Mouse (Mus musculus) neural tube, embryonic 12.5 days (tissue): ENCODE measurements around the gene Ccser1. TPM values are rescaled to one million over a fixed set of nuclear protein-coding genes. Genes with fewer than 3 reads are reported as not detected.

Experiments used
- ATAC-seq: fragments of 200-750 bp; cut with Nextera tagmentation; 2 replicates; pipeline ENCODE4 v1.8.0; 2017; ENCODE audit warnings: low read depth, mild to moderate bottlenecking, moderate TSS enrichment, moderate library complexity; ENCODE audit not compliant: low FRiP score
- H3K27ac ChIP-seq: fragments of 300-500 bp; sonication (generic); 2 replicates; pipeline ENCODE4 v1.5.1; 2016
- H3K27me3 ChIP-seq: fragments of 300-500 bp; sonication (generic); replicated peaks from 2 replicates; pipeline ENCODE4 v1.6.1; 2016; ENCODE audit warnings: mild to moderate bottlenecking
- H3K36me3 ChIP-seq: fragments of 300-500 bp; sonication (generic); 2 replicates; pipeline ENCODE4 v1.6.1; 2016; ENCODE audit warnings: mild to moderate bottlenecking
- H3K4me1 ChIP-seq: fragments of 300-500 bp; sonication (generic); 2 replicates; pipeline ENCODE4 v1.6.1; 2016
- H3K4me2 ChIP-seq: fragments of 300-500 bp; sonication (generic); replicated peaks from 2 replicates; pipeline ENCODE4 v1.6.1; 2016; ENCODE audit warnings: mild to moderate bottlenecking
- H3K4me3 ChIP-seq: fragments of 300-500 bp; sonication (generic); 2 replicates; pipeline ENCODE4 v1.5.1; 2016
- H3K9ac ChIP-seq: fragments of 300-500 bp; sonication (generic); 2 replicates; pipeline ENCODE4 v1.6.1; 2016; ENCODE audit warnings: mild to moderate bottlenecking
- H3K9me3 ChIP-seq: fragments of 300-500 bp; sonication (generic); 2 replicates; pipeline ENCODE4 v1.6.1; 2016; ENCODE audit warnings: mild to moderate bottlenecking
- whole genome bisulfite sequencing: fragments of 180-500 bp; shearing (Covaris S2); methylation state at CpG from one replicate; pipeline ENCODE4 v1.1.7; 2016; 5-methylcytosine and 5-hydroxymethylcytosine counted together
- polyA plus RNA-seq: library from polyadenylated mRNA; unstranded; fragments of >200 nt; fragmentation: Nextera tagmentation; extraction: Ambion mirVana; gene quantifications from 2 replicates; pipeline ENCODE4 v1.2.1, GENCODE M21; 2016

Gene Ccser1
- polyA plus RNA-seq, 1 experiment from 2014 or later: 19.4 TPM

- peaks cover 8% of the 10 kb centered on the region for H3K36me3 ChIP-seq
- no peak overlapping the region for H3K4me3 ChIP-seq
- no peaks in the 10 kb centered on the region for H3K27me3 ChIP-seq
- H3K9me3 ChIP-seq: peaks cover 4% of the 10 kb centered on the region; the same call in 1 of the 2 replicates
- no peak overlapping the region for H3K27ac ChIP-seq
- H3K4me2 ChIP-seq: no peak overlapping the region
- ATAC-seq: no peak
- 83% methylated on average over 18 of the region's 18 CpGs for WGBS
- no peak overlapping the region for H3K9ac ChIP-seq
- no peaks in the 10 kb centered on the region for H3K4me1 ChIP-seq
Measured at GRCm38 (mm10) chr6:61311324-61312091, 131.4 kb downstream of the Ccser1 start.

DNA sequence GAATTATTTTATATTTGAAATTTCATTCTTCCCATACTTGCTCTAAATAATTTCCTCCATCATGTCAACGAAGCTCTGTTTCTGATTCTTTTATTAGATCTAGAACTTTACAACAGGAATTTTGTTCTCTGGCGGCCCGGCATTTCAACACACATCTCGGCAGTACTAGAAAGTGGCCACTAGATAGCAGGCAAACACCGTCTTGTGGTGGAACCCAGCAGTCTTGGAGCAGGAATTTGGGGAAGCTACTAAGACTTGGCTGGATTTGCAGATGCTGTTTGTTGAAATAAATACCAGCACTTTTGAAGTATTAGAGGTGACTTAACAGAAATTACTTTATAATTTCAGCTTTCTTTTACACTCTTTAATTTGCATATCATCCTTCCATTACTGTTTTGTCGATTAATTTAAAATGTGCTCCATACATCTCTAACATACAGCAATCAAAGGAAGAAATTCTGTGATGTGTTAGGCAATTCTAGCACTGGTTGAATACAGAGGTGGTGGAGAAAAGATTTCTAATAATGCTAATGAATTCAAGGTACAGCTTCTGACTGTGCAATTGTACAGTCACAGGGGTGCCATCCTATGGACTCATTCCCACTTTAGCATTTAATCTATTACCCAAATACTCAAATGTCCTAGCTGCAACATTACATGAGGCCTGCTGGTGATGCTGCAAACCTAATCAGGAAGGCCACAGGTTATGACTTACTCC, 135.9 kb downstream of the Ccser1 start:
- WGBS: 27% methylated on average over 6 of the region's 6 CpGs
- 0 out of 2 replicates have a peak, but pooled peaks have one; percentile 68 for ATAC-seq
- Histone ChIP-seq H3K27ac (no peak overlapping the region), H3K9ac (no peak overlapping the region), H3K9me3 (peaks cover 4% of the 10 kb centered on the region; the same call in 1 of the 2 replicates), H3K36me3 (peaks cover 8% of the 10 kb centered on the region), H3K4me3 (no peak overlapping the region), H3K4me2 (no peak overlapping the region), H3K4me1 (peaks cover 3% of the 10 kb centered on the region; the same call in 1 of the 2 replicates), H3K27me3 (no peaks in the 10 kb centered on the region)

- no peak for ATAC-seq
- Histone ChIP-seq H3K27ac (no peak overlapping the region), H3K9me3 (no peaks in the 10 kb centered on the region), H3K4me2 (no peak overlapping the region), H3K4me3 (no peak overlapping the region), H3K9ac (no peak overlapping the region), H3K27me3 (no peaks in the 10 kb centered on the region), H3K36me3 (no peaks in the 10 kb centered on the region), H3K4me1 (peaks cover 3% of the 10 kb centered on the region; the same call in 1 of the 2 replicates)
- 44% methylated on average over 4 of the region's 4 CpGs for WGBS
Measured at GRCm38 (mm10) chr6:61320842-61321241, 140.7 kb downstream of the Ccser1 start.

DNA sequence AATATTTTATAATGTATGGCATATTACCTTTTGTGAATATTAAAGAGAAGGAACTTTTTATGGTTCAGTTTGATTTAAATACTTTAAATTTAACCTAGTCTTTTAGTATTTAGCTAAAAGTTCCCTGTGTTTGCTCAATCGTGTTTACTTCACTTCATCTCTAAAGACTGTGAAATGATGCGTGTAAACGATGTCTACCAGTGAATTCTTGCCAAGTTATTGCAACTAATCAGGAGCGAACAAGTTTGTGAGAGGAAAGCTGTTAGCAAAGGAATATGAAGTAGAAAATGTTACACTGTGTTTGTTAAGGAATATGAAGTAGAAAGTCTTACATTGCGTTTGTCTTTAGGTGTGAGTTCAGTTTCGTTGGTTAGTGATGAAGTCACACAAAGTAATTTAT, 142.2 kb downstream of the Ccser1 start:
- no peak for ATAC-seq
- no peak overlapping the region for H3K9ac ChIP-seq
- WGBS: 69% methylated on average over 6 of the region's 6 CpGs

GRCm38 (mm10) chr6:61326131-61326530, 146.0 kb downstream of the Ccser1 start:
- ATAC-seq: no peak
- Histone ChIP-seq H3K27me3 (no peaks in the 10 kb centered on the region), H3K4me3 (no peak overlapping the region), H3K4me1 (no peaks in the 10 kb centered on the region), H3K27ac (no peak overlapping the region), H3K9me3 (no peaks in the 10 kb centered on the region), H3K4me2 (no peak overlapping the region), H3K9ac (no peak overlapping the region), H3K36me3 (no peaks in the 10 kb centered on the region)
- 89% methylated on average over 2 of the region's 2 CpGs for WGBS

More for the DNA sequence above, 142.2 kb downstream of the Ccser1 start:
- Histone ChIP-seq H3K36me3 (no peaks in the 10 kb centered on the region), H3K4me2 (no peak overlapping the region), H3K27ac (no peak overlapping the region), H3K4me3 (no peak overlapping the region), H3K4me1 (peaks cover 3% of the 10 kb centered on the region; the same call in 1 of the 2 replicates), H3K27me3 (no peaks in the 10 kb centered on the region), H3K9me3 (no peaks in the 10 kb centered on the region)

- Histone ChIP-seq H3K9ac (no peak overlapping the region), H3K4me3 (no peak overlapping the region), H3K9me3 (no peaks in the 10 kb centered on the region), H3K27me3 (no peaks in the 10 kb centered on the region), H3K4me1 (no peaks in the 10 kb centered on the region), H3K36me3 (no peaks in the 10 kb centered on the region), H3K27ac (no peak overlapping the region), H3K4me2 (no peak overlapping the region)
- no peak for ATAC-seq
Measured at GRCm38 (mm10) chr6:61328981-61329380, 148.9 kb downstream of the Ccser1 start.

GRCm38 (mm10) chr6:61329593-61330540, 149.7 kb downstream of the Ccser1 start:
- Histone ChIP-seq H3K9me3 (no peaks in the 10 kb centered on the region), H3K27me3 (no peaks in the 10 kb centered on the region), H3K9ac (no peak overlapping the region), H3K4me1 (no peaks in the 10 kb centered on the region), H3K4me2 (no peak overlapping the region), H3K4me3 (no peak overlapping the region), H3K36me3 (no peaks in the 10 kb centered on the region), H3K27ac (no peak overlapping the region)
- no peak; the same call in 1 of the 2 replicates for ATAC-seq
- WGBS: 76% methylated on average over 15 of the region's 15 CpGs

DNA sequence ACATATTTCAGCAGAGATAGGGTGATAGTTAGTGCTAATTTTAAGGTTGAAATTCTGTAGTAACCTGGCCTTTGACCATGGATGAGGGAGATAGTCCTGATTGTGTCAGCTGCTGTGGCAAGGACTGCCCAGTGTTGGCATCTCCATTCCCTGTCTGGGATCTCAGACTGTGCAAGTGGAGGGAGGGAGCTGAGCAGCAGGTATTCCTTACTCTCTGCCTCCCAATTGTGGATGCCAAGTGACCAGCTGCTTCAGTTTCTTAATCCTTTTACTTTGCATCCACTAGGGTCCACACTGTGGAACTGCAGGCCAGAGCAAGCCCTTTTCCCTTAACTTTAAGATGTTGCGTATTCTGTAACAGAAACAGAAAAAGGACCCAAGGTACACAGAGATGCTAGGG, 154.3 kb downstream of the Ccser1 start:
- Histone ChIP-seq H3K9me3 (no peaks in the 10 kb centered on the region), H3K4me3 (no peak overlapping the region), H3K4me2 (no peak overlapping the region), H3K27ac (no peak overlapping the region), H3K4me1 (no peaks in the 10 kb centered on the region), H3K9ac (no peak overlapping the region), H3K36me3 (no peaks in the 10 kb centered on the region), H3K27me3 (no peaks in the 10 kb centered on the region)
- WGBS: 98% methylated on average over 1 of the region's 1 CpGs
- ATAC-seq: no peak

DNA sequence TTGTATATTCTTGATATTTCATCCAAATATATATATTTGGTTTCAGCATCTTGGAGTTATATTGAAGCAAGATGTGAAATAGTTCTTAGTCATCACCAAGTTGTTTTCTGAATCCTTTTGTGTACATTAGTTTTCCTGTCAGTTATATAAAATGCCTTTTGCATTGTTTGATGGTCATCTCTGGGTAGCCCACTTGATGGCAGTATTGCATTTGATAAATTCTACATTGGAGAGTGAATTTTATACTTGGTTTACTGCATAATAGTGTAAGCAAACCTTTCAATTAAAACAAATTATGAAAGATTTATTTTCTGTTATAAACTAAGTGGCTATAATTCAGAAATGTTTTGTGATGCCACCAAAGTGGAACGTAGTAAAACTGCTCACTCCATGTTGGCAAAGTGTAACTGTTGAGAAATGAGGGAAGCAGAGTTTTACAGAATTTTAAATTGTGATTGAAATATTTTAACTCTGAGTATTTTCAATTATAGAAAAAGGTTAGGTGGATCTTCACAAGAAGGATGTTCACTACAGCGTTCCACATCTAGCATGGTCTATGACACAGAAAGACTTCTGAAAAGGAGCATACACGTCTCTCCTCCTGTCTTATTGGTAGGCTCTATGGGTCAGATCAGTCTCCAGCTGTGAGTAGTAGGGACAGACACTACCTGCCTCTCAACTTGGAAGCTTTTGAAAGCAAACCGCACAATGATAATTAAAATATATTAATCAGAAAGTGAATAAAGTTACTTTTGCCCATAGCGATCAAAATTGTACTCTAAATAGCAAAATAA, 167.1 kb downstream of the Ccser1 start:
- Histone ChIP-seq H3K4me3 (no peak overlapping the region), H3K9me3 (no peaks in the 10 kb centered on the region), H3K27ac (no peak overlapping the region), H3K9ac (no peak overlapping the region), H3K27me3 (no peaks in the 10 kb centered on the region), H3K36me3 (no peaks in the 10 kb centered on the region), H3K4me1 (no peaks in the 10 kb centered on the region), H3K4me2 (no peak overlapping the region)
- no peak for ATAC-seq
- 79% methylated on average over 5 of the region's 5 CpGs for WGBS

- no peaks in the 10 kb centered on the region for H3K27me3 ChIP-seq
- H3K4me2 ChIP-seq: no peak overlapping the region
- no peak overlapping the region for H3K27ac ChIP-seq
- H3K9me3 ChIP-seq: no peaks in the 10 kb centered on the region
- no peak for ATAC-seq
- no peaks in the 10 kb centered on the region for H3K36me3 ChIP-seq
- no peaks in the 10 kb centered on the region for H3K4me1 ChIP-seq
- no peak overlapping the region for H3K4me3 ChIP-seq
- WGBS: 85% methylated on average over 5 of the region's 5 CpGs
- H3K9ac ChIP-seq: no peak overlapping the region
Measured at GRCm38 (mm10) chr6:61363722-61364121, 183.6 kb downstream of the Ccser1 start.

DNA sequence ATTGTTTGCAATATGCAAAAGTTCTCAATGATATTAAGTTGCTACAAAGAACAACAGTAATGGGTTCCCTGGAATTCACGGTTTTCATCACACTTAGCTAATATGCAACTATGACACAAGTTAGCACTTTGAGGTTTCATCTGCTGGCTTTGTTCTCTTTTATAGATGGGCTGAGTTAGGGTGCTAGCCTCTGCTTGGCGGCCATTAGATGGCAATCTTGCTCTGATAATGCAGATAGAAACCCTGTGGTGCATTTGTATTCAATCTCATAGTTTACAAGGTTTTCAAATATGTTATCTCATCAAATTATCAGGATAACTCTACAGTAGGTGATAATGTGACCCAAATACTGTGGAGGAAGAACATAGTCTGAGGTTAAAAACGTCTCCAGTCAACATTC, 202.4 kb downstream of the Ccser1 start:
- H3K9me3 ChIP-seq: no peaks in the 10 kb centered on the region
- H3K4me3 ChIP-seq: no peak overlapping the region
- WGBS: 32% methylated on average over 3 of the region's 3 CpGs
- no peaks in the 10 kb centered on the region for H3K4me1 ChIP-seq
- H3K27me3 ChIP-seq: no peaks in the 10 kb centered on the region
- no peak overlapping the region for H3K4me2 ChIP-seq
- no peaks in the 10 kb centered on the region for H3K36me3 ChIP-seq
- H3K9ac ChIP-seq: no peak overlapping the region
- ATAC-seq: peak; percentile 61; the same call in 1 of the 2 replicates
- H3K27ac ChIP-seq: no peak overlapping the region
